Mouse (Mus musculus) CD8-positive naive resting alpha-beta T cell, adult 2 months (primary cell): Measurements from ENCODE around the gene Ccdc71l.

Source experiments
- DNase-seq, 2 experiments: peaks; one replicate each; pipeline ENCODE4 v3.0.0; 2022; ENCODE audit warnings: low read depth in 2 of 2, low spot score in 2 of 2

Gene Ccdc71l

GRCm38 (mm10) chr12:32378528-32379295 lies at the start of gene Ccdc71l:
Ccdc71l (plus strand) TSS chr12:32378704.
- DNase-seq: peak; percentile 67 to 78

GRCm38 (mm10) chr12:32339078-32339477 lies 39.4 kb upstream of the Ccdc71l start:
- DNase-seq: no peak

- DNase-seq: no peak
Measured at GRCm38 (mm10) chr12:32343487-32343886, 35.0 kb upstream of the Ccdc71l start.

GRCm38 (mm10) chr12:32346121-32346520 lies 32.4 kb upstream of the Ccdc71l start:
- no peak for DNase-seq

- no peak for DNase-seq
Measured at GRCm38 (mm10) chr12:32348493-32348892, 30.0 kb upstream of the Ccdc71l start.

GRCm38 (mm10) chr12:32351874-32352273 lies 26.6 kb upstream of the Ccdc71l start:
- DNase-seq: no peak

GRCm38 (mm10) chr12:32379296-32379725 lies 807 bp downstream of the Ccdc71l start:
- DNase-seq: peak; percentile 70 to 75

- DNase-seq: no peak
Measured at GRCm38 (mm10) chr12:32379731-32380130, 1.2 kb downstream of the Ccdc71l start.

- DNase-seq: no peak
Measured at GRCm38 (mm10) chr12:32380457-32380856, 2.0 kb downstream of the Ccdc71l start.

GRCm38 (mm10) chr12:32381011-32381410 lies 2.5 kb downstream of the Ccdc71l start:
- no peak for DNase-seq

- no peak for DNase-seq
Measured at GRCm38 (mm10) chr12:32419537-32419936, 41.0 kb downstream of the Ccdc71l start.

- no peak for DNase-seq
Measured at GRCm38 (mm10) chr12:32427832-32428231, 49.3 kb downstream of the Ccdc71l start.

- no peak for DNase-seq
Measured at GRCm38 (mm10) chr12:32431004-32431403, 52.5 kb downstream of the Ccdc71l start.
